Mouse (Mus musculus) MEL (cell line): Measurements from ENCODE around the gene Lgi4. TPM values are rescaled to one million over a fixed set of nuclear protein-coding genes. Genes with fewer than 3 reads are reported as not detected.

Experiments
- DNase-seq: peaks from one replicate; pipeline ENCODE4 v3.0.0; 2011; ENCODE audit warnings: low read depth, low spot score
- H3K27ac ChIP-seq: 2 replicates; pipeline ENCODE4 v1.5.1; 2012; ENCODE audit warnings: low read depth, mild to moderate bottlenecking, control low read depth, low read length, moderate library complexity; ENCODE audit not compliant: control insufficient read depth
- H3K27me3 ChIP-seq, 2 experiments: fragments of 150-350 bp in 1 of 2; sonication (generic) in 1 of 2; 2 replicates each; pipeline ENCODE4 v1.6.1; 2012; ENCODE audit warnings: low read length in 2 of 2, mild to moderate bottlenecking in 2 of 2, improper control_type of control experiment in 1 of 2, moderate library complexity in 1 of 2; ENCODE audit not compliant: insufficient read depth in 2 of 2, control insufficient read depth in 1 of 2
- H3K36me3 ChIP-seq, 2 experiments: 2 replicates each; pipeline ENCODE4 v1.6.1; 2012 to 2014; ENCODE audit warnings: low read length in 2 of 2, improper control_type of control experiment in 1 of 2, inconsistent platforms in 1 of 2, mild to moderate bottlenecking in 1 of 2; ENCODE audit not compliant: insufficient read depth in 2 of 2, control insufficient read depth in 1 of 2
- H3K4me1 ChIP-seq, 2 experiments: fragments of 150-350 bp in 1 of 2; sonication (generic) in 1 of 2; 2 replicates each; pipeline ENCODE4 v1.6.1; 2012; ENCODE audit warnings: low read length in 2 of 2, improper control_type of control experiment in 1 of 2, mild to moderate bottlenecking in 1 of 2; ENCODE audit not compliant: insufficient read depth in 2 of 2, control insufficient read depth in 1 of 2
- H3K4me3 ChIP-seq, 2 experiments: fragments of 150-350 bp in 1 of 2; sonication (generic) in 1 of 2; 2 replicates each; pipeline ENCODE4 v1.5.1; 2012; ENCODE audit warnings: low read depth in 2 of 2, low read length in 2 of 2, mild to moderate bottlenecking in 2 of 2, moderate library complexity in 2 of 2, control low read depth in 1 of 2, improper control_type of control experiment in 1 of 2; ENCODE audit not compliant: control insufficient read depth in 1 of 2, insufficient read depth in 1 of 2
- H3K79me2 ChIP-seq: 2 replicates; pipeline ENCODE4 v1.6.1; 2012; ENCODE audit warnings: mild to moderate bottlenecking, low read length, moderate library complexity; ENCODE audit not compliant: control insufficient read depth, poor library complexity, insufficient read depth
- H3K9ac ChIP-seq: 2 replicates; pipeline ENCODE4 v1.6.1; 2012; ENCODE audit warnings: low read depth, mild to moderate bottlenecking, control low read depth, low read length, moderate library complexity; ENCODE audit not compliant: control insufficient read depth, poor library complexity, severe bottlenecking
- H3K9me3 ChIP-seq: fragments of 150-350 bp; sonication (generic); replicated peaks from 2 replicates; pipeline ENCODE4 v1.6.1; 2012; ENCODE audit warnings: mild to moderate bottlenecking, low read length, improper control_type of control experiment, moderate library complexity; ENCODE audit not compliant: insufficient read depth
- BHLHE40 ChIP-seq: IDR thresholded peaks from 2 replicates; pipeline ENCODE4 v1.6.1; 2012; ENCODE audit warnings: low read depth, mild to moderate bottlenecking, inconsistent platforms, low read length, improper control_type of control experiment, borderline replicate concordance
- CHD1 ChIP-seq: IDR thresholded peaks from 2 replicates; pipeline ENCODE4 v1.6.1; 2012; ENCODE audit warnings: low read depth, mild to moderate bottlenecking, inconsistent platforms, low read length, improper control_type of control experiment
- E2F4 ChIP-seq: IDR thresholded peaks from 2 replicates; pipeline ENCODE4 v1.6.1; 2011; ENCODE audit warnings: low read depth, low read length, improper control_type of control experiment, borderline replicate concordance
- EP300 ChIP-seq, 2 experiments: IDR thresholded peaks; 2 replicates each; pipeline ENCODE4 v1.6.1; 2011; ENCODE audit warnings: improper control_type of control experiment in 2 of 2, low read length in 2 of 2, low read depth in 1 of 2, mild to moderate bottlenecking in 1 of 2
- ETS1 ChIP-seq: IDR thresholded peaks from 2 replicates; pipeline ENCODE4 v1.6.1; 2012; ENCODE audit warnings: low read depth, mild to moderate bottlenecking, inconsistent platforms, low read length, improper control_type of control experiment, moderate library complexity
- GABPA ChIP-seq: IDR thresholded peaks from 2 replicates; pipeline ENCODE4 v1.6.1; 2012; ENCODE audit warnings: low read depth, mild to moderate bottlenecking, inconsistent platforms, low read length, improper control_type of control experiment, moderate library complexity
- HCFC1 ChIP-seq: IDR thresholded peaks from 2 replicates; pipeline ENCODE4 v1.6.1; 2012; ENCODE audit warnings: low read depth, mild to moderate bottlenecking, inconsistent platforms, low read length, improper control_type of control experiment, moderate library complexity
- MAFK ChIP-seq: IDR thresholded peaks from 2 replicates; pipeline ENCODE4 v1.6.1; 2011; ENCODE audit warnings: low read depth, mild to moderate bottlenecking, low read length, improper control_type of control experiment, borderline replicate concordance
- MAZ ChIP-seq: IDR thresholded peaks from 2 replicates; pipeline ENCODE4 v1.6.1; 2012; ENCODE audit warnings: low read depth, mild to moderate bottlenecking, inconsistent platforms, low read length, improper control_type of control experiment
- MXI1 ChIP-seq: IDR thresholded peaks from 2 replicates; pipeline ENCODE4 v1.6.1; 2011; ENCODE audit warnings: mild to moderate bottlenecking, low read depth, low read length, improper control_type of control experiment
- MYC ChIP-seq: IDR thresholded peaks from 2 replicates; pipeline ENCODE4 v1.6.1; 2011; ENCODE audit warnings: low read depth, mild to moderate bottlenecking, low read length, improper control_type of control experiment, moderate library complexity
- RAD21 ChIP-seq: IDR thresholded peaks from 2 replicates; pipeline ENCODE4 v1.6.1; 2011; ENCODE audit warnings: mild to moderate bottlenecking, low read depth, low read length, improper control_type of control experiment
- RCOR1 ChIP-seq: IDR thresholded peaks from 2 replicates; pipeline ENCODE4 v1.6.1; 2012; ENCODE audit warnings: low read depth, mild to moderate bottlenecking, inconsistent platforms, low read length, improper control_type of control experiment
- TCF12 ChIP-seq: IDR thresholded peaks from 2 replicates; pipeline ENCODE4 v1.6.1; 2014; ENCODE audit warnings: low read depth, mild to moderate bottlenecking, inconsistent platforms, low read length, improper control_type of control experiment, moderate library complexity
- UBTF ChIP-seq: IDR thresholded peaks from 2 replicates; pipeline ENCODE4 v1.6.1; 2012; ENCODE audit warnings: low read depth, mild to moderate bottlenecking, inconsistent platforms, low read length, improper control_type of control experiment, moderate library complexity, borderline replicate concordance; ENCODE audit not compliant: insufficient read depth
- USF2 ChIP-seq, 2 experiments: IDR thresholded peaks; 2 replicates each; pipeline ENCODE4 v1.6.1; 2011 to 2012; ENCODE audit warnings: improper control_type of control experiment in 2 of 2, low read length in 2 of 2, borderline replicate concordance in 1 of 2, inconsistent platforms in 1 of 2, low read depth in 1 of 2, mild to moderate bottlenecking in 1 of 2; ENCODE audit not compliant: insufficient read depth in 1 of 2
- ZKSCAN1 ChIP-seq: IDR thresholded peaks from 2 replicates; pipeline ENCODE4 v1.6.1; 2012; ENCODE audit warnings: low read depth, mild to moderate bottlenecking, inconsistent platforms, low read length, improper control_type of control experiment, moderate library complexity
- polyA plus RNA-seq, 2 experiments: library from polyadenylated mRNA; stranded (reverse) in 1 of 2; unstranded in 1 of 2; fragments of >175 nt in 1 of 2; fragments of >200 nt in 1 of 2; gene quantifications; 2 replicates each; pipeline versions ENCODE4 v1.2.1 to v1.2.4; 2012; ENCODE audit warnings: low replicate concordance in 2 of 2, low read depth in 1 of 2; ENCODE audit not compliant: insufficient read length in 2 of 2, insufficient read depth in 1 of 2, missing spikeins in 1 of 2
- total RNA-seq: library from RNA; depleted of rRNA; stranded (reverse); fragments of 300-350 nt; gene quantifications from 2 replicates; pipeline ENCODE4 v1.2.3, GENCODE M21; 2012

Gene Lgi4
- total and polyA plus RNA-seq, 3 experiments: not detected

DNA sequence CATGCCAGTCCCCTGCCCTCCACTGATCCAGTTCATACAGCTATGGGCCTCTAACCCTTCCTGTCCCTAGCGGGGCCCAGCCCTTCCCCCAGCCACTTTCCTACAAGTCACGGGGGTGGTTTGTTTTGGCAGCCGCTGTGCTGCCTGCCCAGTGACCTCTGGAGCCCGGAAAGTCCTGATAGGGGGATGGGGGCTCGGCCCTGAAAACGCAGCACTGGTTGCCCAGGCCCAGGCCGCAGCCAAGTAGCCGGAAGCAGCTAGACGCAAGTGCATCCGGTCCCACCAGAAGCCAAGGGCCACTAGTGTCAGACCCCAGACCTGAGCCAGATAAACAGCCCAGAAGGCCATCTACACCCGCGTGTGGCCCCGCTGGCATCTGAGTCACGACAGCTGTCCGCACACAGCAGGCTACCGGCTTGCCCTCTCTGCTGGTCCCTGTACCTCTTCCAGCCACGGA is 56.5 kb downstream of the Lgi4 start:
- DNase-seq: no peak
- Histone ChIP-seq H3K27ac (no peak overlapping the region), H3K9ac (no peak overlapping the region), H3K36me3 (peaks cover 0 to 4% of the 10 kb centered on the region in 2 experiments; a peak in 2 of 4 replicates), H3K9me3 (no peaks in the 10 kb centered on the region), H3K27me3 (no peaks in the 10 kb centered on the region), H3K79me2 (no peaks in the 10 kb centered on the region), H3K4me3 (no peak overlapping the region), H3K4me1 (peaks cover 4 to 14% of the 10 kb centered on the region in 2 experiments)
- TF ChIP-seq ZKSCAN1: no peak
- TF ChIP-seq MAZ: no peak
- TF ChIP-seq RCOR1: no peak
- TF ChIP-seq RAD21: no peak
- no peak for TF ChIP-seq HCFC1
- no peak for TF ChIP-seq E2F4
- no peak for TF ChIP-seq USF2 (IDR thresholded peaks at IDR 0.05; ENCODE audit: borderline replicate concordance in 1 of 2, insufficient read depth in 1 of 2, low read depth in 1 of 2, low read length in 2 of 2)
- TF ChIP-seq UBTF: no peak

DNA sequence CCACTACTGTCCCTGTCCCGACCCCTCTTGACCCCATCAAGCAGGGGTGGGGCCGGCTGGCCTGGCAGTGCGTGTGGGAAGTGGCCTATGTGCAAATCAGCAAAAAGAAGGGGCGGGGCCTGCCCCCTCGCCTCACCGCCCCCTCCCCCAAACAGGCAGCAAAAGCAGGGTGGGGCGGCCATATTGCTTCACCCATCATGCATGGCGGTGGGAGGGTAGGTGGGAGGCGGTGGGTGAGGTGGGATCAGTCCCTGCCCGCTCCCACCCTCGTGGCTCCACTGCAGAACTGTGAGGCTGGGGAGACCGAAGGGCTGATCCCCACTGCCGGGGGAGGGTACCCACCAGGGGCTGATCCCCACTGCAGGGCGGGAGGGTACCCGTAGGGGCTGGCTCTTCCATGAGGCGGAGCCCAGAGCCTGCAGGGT is 57.6 kb downstream of the Lgi4 start:
- H3K9me3 ChIP-seq: no peaks in the 10 kb centered on the region
- TF ChIP-seq GABPA: no peak
- no peak for TF ChIP-seq UBTF
- TF ChIP-seq MYC: no peak
- no peak for TF ChIP-seq EP300 (IDR thresholded peaks at IDR 0.05; ENCODE audit: low read depth in 1 of 2, low read length in 2 of 2)
- no peak for TF ChIP-seq TCF12
- TF ChIP-seq MXI1: no peak
- no peak for TF ChIP-seq CHD1
- TF ChIP-seq MAFK: no peak
- TF ChIP-seq ETS1: no peak
- no peak for TF ChIP-seq BHLHE40
- TF ChIP-seq, all 39 proteins: peak for 0
- H3K4me3 ChIP-seq: no peak overlapping the region
- peaks cover 4% of the 10 kb centered on the region in 2 experiments; a peak in 3 of 4 replicates for H3K4me1 ChIP-seq
- H3K27me3 ChIP-seq: no peaks in the 10 kb centered on the region
- no peak overlapping the region for H3K27ac ChIP-seq
- H3K79me2 ChIP-seq: no peaks in the 10 kb centered on the region
- H3K9ac ChIP-seq: no peak overlapping the region
- H3K36me3 ChIP-seq: peaks cover 0 to 2% of the 10 kb centered on the region in 2 experiments; a peak in 1 of 4 replicates
- no peak for DNase-seq
